Mouse (Mus musculus) bone marrow macrophage, adult 2 months (primary cell): ENCODE data around the gene Clic4.

ENCODE experiments used
- CTCF ChIP-seq: IDR thresholded peaks from 2 replicates; pipeline ENCODE4 v1.5.1; 2012; ENCODE audit warnings: low read depth, mild to moderate bottlenecking, low read length, moderate library complexity
- POLR2A ChIP-seq: IDR thresholded peaks from 2 replicates; pipeline ENCODE4 v1.6.1; 2012; ENCODE audit warnings: mild to moderate bottlenecking, low read depth, low read length, borderline replicate concordance

DNA sequence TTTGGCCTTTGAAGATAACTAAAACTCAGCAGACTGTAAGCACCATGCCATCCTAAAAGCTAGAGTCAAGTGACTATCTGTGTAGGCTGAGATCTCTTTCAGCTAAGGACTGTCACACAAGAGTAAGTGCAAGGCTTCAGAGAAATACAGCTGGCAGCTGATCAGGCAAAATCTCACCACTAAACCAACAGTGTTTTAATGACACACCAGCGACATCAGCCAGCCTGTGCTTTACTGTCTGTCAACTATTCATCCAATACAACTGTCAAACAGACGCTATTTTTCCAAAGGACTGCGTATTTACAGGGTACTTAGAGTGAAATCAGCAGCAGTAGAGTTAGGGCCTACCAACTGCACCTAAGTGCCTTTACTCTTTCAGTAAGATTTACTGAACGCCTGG lies 12.2 kb downstream of the Clic4 start:
- TF ChIP-seq POLR2A (no peak), CTCF (no peak)
